Mouse (Mus musculus): Measurements from ENCODE around the gene Tyrp1. TPM values are rescaled to one million over a fixed set of nuclear protein-coding genes. Genes with fewer than 3 reads are reported as not detected.

Gene Tyrp1
- not detected in 2 replicates for polyA plus RNA-seq (2015; fragmentation: Nextera tagmentation; extraction: Ambion mirVana)

- Histone ChIP-seq H3K4me1 (ENCODE audit: control insufficient read depth, insufficient read depth, low read length) (no peaks in the 10 kb centered on the region), H3K27me3 (replicated peaks; ENCODE audit: control insufficient read depth, insufficient read depth, low read length) (no peaks in the 10 kb centered on the region), H3K4me2 (ENCODE audit: low read depth, low read length) (no peak within 1 kb of the TSS), H3K4me3 (ENCODE audit: low read length) (no peak within 1 kb of the TSS), H3K27ac (ENCODE audit: low read length) (no peak within 1 kb of the TSS), H3K36me3 (ENCODE audit: control insufficient read depth, insufficient read depth, low read length) (no peaks in the 10 kb centered on the region), H3K9me3 (ENCODE audit: control insufficient read depth, low read length) (no peaks in the 10 kb centered on the region), H3K9ac (ENCODE audit: low read depth, low read length) (no peak within 1 kb of the TSS)
- 62% methylated on average over 3 of the region's 3 CpGs for WGBS
- ATAC-seq: no peak
These were observed at the start of gene Tyrp1 for GRCm38 (mm10) chr4:80834050-80834449. TSS of gene Tyrp1 (plus strand) at chr4:80834123.

GRCm38 (mm10) chr4:80788339-80788738, 45.6 kb upstream of the Tyrp1 start:
- no peak overlapping the region for H3K4me3 ChIP-seq (ENCODE audit: low read length)
- no peaks in the 10 kb centered on the region for H3K27me3 ChIP-seq (replicated peaks; ENCODE audit: control insufficient read depth, insufficient read depth, low read length)
- no peaks in the 10 kb centered on the region for H3K4me1 ChIP-seq (ENCODE audit: control insufficient read depth, insufficient read depth, low read length)
- 95% methylated on average over 1 of the region's 1 CpGs for WGBS
- no peak overlapping the region for H3K27ac ChIP-seq (ENCODE audit: low read length)
- no peaks in the 10 kb centered on the region for H3K9me3 ChIP-seq (ENCODE audit: control insufficient read depth, low read length)
- no peak for ATAC-seq
- H3K36me3 ChIP-seq (ENCODE audit: control insufficient read depth, insufficient read depth, low read length): no peaks in the 10 kb centered on the region
- no peak overlapping the region for H3K9ac ChIP-seq (ENCODE audit: low read depth, low read length)
- H3K4me2 ChIP-seq (ENCODE audit: low read depth, low read length): no peak overlapping the region

- Histone ChIP-seq H3K27me3 (replicated peaks; ENCODE audit: control insufficient read depth, insufficient read depth, low read length) (no peaks in the 10 kb centered on the region), H3K4me1 (ENCODE audit: control insufficient read depth, insufficient read depth, low read length) (no peaks in the 10 kb centered on the region), H3K27ac (ENCODE audit: low read length) (no peak overlapping the region), H3K4me2 (ENCODE audit: low read depth, low read length) (no peak overlapping the region), H3K4me3 (ENCODE audit: low read length) (no peak overlapping the region), H3K36me3 (ENCODE audit: control insufficient read depth, insufficient read depth, low read length) (no peaks in the 10 kb centered on the region), H3K9me3 (ENCODE audit: control insufficient read depth, low read length) (no peaks in the 10 kb centered on the region), H3K9ac (ENCODE audit: low read depth, low read length) (no peak overlapping the region)
- ATAC-seq: no peak
These were observed 14.4 kb upstream of the Tyrp1 start for GRCm38 (mm10) chr4:80819511-80819910.

DNA sequence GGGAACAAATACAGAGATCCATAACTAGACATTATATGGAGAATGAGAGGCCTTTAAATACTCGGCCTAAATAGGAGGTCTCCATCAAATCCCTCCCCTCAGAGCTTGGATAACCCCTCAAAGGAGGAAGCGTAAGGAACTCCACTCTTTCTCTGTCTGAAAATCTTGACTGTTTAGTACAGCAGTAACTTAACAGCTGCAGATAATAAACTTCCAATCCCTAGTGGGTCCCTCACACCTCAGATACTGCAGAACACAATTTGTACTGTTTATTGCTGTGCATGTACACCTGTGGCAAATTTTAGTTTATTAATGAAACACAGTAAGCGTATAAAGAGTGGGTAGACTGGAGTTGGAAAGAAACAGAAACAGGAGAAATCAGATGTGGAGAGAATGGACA, 12.0 kb upstream of the Tyrp1 start:
- WGBS: 76% methylated on average over 3 of the region's 3 CpGs

GRCm38 (mm10) chr4:80828232-80828631, 5.7 kb upstream of the Tyrp1 start:
- WGBS: 41% methylated on average over 2 of the region's 2 CpGs
- Histone ChIP-seq H3K36me3 (ENCODE audit: control insufficient read depth, insufficient read depth, low read length) (no peaks in the 10 kb centered on the region), H3K4me1 (ENCODE audit: control insufficient read depth, insufficient read depth, low read length) (no peaks in the 10 kb centered on the region), H3K4me2 (ENCODE audit: low read depth, low read length) (no peak overlapping the region), H3K9me3 (ENCODE audit: control insufficient read depth, low read length) (no peaks in the 10 kb centered on the region), H3K27me3 (replicated peaks; ENCODE audit: control insufficient read depth, insufficient read depth, low read length) (no peaks in the 10 kb centered on the region), H3K27ac (ENCODE audit: low read length) (no peak overlapping the region), H3K4me3 (ENCODE audit: low read length) (no peak overlapping the region), H3K9ac (ENCODE audit: low read depth, low read length) (no peak overlapping the region)
- no peak for ATAC-seq

More for the DNA sequence above, 12.0 kb upstream of the Tyrp1 start:
- H3K27me3 ChIP-seq (replicated peaks; ENCODE audit: control insufficient read depth, insufficient read depth, low read length): no peaks in the 10 kb centered on the region
- H3K9ac ChIP-seq (ENCODE audit: low read depth, low read length): no peak overlapping the region
- ATAC-seq: no peak
- H3K36me3 ChIP-seq (ENCODE audit: control insufficient read depth, insufficient read depth, low read length): no peaks in the 10 kb centered on the region
- H3K4me2 ChIP-seq (ENCODE audit: low read depth, low read length): no peak overlapping the region
- H3K4me3 ChIP-seq (ENCODE audit: low read length): no peak overlapping the region
- no peak overlapping the region for H3K27ac ChIP-seq (ENCODE audit: low read length)
- H3K9me3 ChIP-seq (ENCODE audit: control insufficient read depth, low read length): no peaks in the 10 kb centered on the region
- no peaks in the 10 kb centered on the region for H3K4me1 ChIP-seq (ENCODE audit: control insufficient read depth, insufficient read depth, low read length)

- H3K9ac ChIP-seq (ENCODE audit: low read depth, low read length): no peak overlapping the region
- ATAC-seq: no peak
- no peak overlapping the region for H3K4me2 ChIP-seq (ENCODE audit: low read depth, low read length)
- no peaks in the 10 kb centered on the region for H3K4me1 ChIP-seq (ENCODE audit: control insufficient read depth, insufficient read depth, low read length)
- WGBS: 62% methylated on average over 4 of the region's 4 CpGs
- no peaks in the 10 kb centered on the region for H3K9me3 ChIP-seq (ENCODE audit: control insufficient read depth, low read length)
- no peaks in the 10 kb centered on the region for H3K36me3 ChIP-seq (ENCODE audit: control insufficient read depth, insufficient read depth, low read length)
- H3K27ac ChIP-seq (ENCODE audit: low read length): no peak overlapping the region
- no peaks in the 10 kb centered on the region for H3K27me3 ChIP-seq (replicated peaks; ENCODE audit: control insufficient read depth, insufficient read depth, low read length)
- no peak overlapping the region for H3K4me3 ChIP-seq (ENCODE audit: low read length)
These were observed 5.4 kb downstream of the Tyrp1 start for GRCm38 (mm10) chr4:80839317-80839716.

DNA sequence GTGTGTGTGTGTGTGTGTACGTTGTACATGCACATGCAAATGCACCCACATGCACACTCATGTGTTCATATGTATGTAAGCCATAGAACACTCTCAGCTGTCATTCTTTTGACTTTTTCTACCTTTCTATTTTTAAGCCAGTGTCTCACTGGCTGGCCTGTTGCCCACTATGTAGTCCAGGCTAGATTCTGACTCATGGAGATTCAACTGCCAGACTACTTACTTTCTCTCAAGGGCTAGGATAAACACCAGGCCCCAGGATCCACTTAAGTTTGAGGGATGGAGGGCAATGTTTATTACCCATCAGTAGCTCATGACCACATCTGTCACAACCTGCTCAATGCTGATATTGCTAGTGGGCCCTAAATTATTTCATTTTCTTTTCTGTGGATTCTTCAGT, 8.1 kb downstream of the Tyrp1 start:
- Histone ChIP-seq H3K4me2 (ENCODE audit: low read depth, low read length) (no peak overlapping the region), H3K36me3 (ENCODE audit: control insufficient read depth, insufficient read depth, low read length) (no peaks in the 10 kb centered on the region), H3K27ac (ENCODE audit: low read length) (no peak overlapping the region), H3K27me3 (replicated peaks; ENCODE audit: control insufficient read depth, insufficient read depth, low read length) (no peaks in the 10 kb centered on the region), H3K9ac (ENCODE audit: low read depth, low read length) (no peak overlapping the region), H3K9me3 (ENCODE audit: control insufficient read depth, low read length) (no peaks in the 10 kb centered on the region), H3K4me1 (ENCODE audit: control insufficient read depth, insufficient read depth, low read length) (no peaks in the 10 kb centered on the region), H3K4me3 (ENCODE audit: low read length) (no peak overlapping the region)
- ATAC-seq: no peak
- WGBS: 77% methylated on average over 1 of the region's 1 CpGs

- Histone ChIP-seq H3K27ac (ENCODE audit: low read length) (no peak overlapping the region), H3K9me3 (ENCODE audit: control insufficient read depth, low read length) (no peaks in the 10 kb centered on the region), H3K9ac (ENCODE audit: low read depth, low read length) (no peak overlapping the region), H3K4me2 (ENCODE audit: low read depth, low read length) (no peak overlapping the region), H3K4me1 (ENCODE audit: control insufficient read depth, insufficient read depth, low read length) (no peaks in the 10 kb centered on the region), H3K36me3 (ENCODE audit: control insufficient read depth, insufficient read depth, low read length) (no peaks in the 10 kb centered on the region), H3K4me3 (ENCODE audit: low read length) (no peak overlapping the region), H3K27me3 (replicated peaks; ENCODE audit: control insufficient read depth, insufficient read depth, low read length) (no peaks in the 10 kb centered on the region)
- no peak for ATAC-seq
These were observed 9.8 kb downstream of the Tyrp1 start for GRCm38 (mm10) chr4:80843752-80844151.

GRCm38 (mm10) chr4:80846052-80846451, 12.1 kb downstream of the Tyrp1 start:
- no peak overlapping the region for H3K27ac ChIP-seq (ENCODE audit: low read length)
- no peaks in the 10 kb centered on the region for H3K27me3 ChIP-seq (replicated peaks; ENCODE audit: control insufficient read depth, insufficient read depth, low read length)
- H3K4me1 ChIP-seq (ENCODE audit: control insufficient read depth, insufficient read depth, low read length): no peaks in the 10 kb centered on the region
- H3K36me3 ChIP-seq (ENCODE audit: control insufficient read depth, insufficient read depth, low read length): no peaks in the 10 kb centered on the region
- H3K9me3 ChIP-seq (ENCODE audit: control insufficient read depth, low read length): no peaks in the 10 kb centered on the region
- no peak for ATAC-seq
- no peak overlapping the region for H3K9ac ChIP-seq (ENCODE audit: low read depth, low read length)
- 68% methylated on average over 3 of the region's 3 CpGs for WGBS
- H3K4me3 ChIP-seq (ENCODE audit: low read length): no peak overlapping the region
- H3K4me2 ChIP-seq (ENCODE audit: low read depth, low read length): no peak overlapping the region

DNA sequence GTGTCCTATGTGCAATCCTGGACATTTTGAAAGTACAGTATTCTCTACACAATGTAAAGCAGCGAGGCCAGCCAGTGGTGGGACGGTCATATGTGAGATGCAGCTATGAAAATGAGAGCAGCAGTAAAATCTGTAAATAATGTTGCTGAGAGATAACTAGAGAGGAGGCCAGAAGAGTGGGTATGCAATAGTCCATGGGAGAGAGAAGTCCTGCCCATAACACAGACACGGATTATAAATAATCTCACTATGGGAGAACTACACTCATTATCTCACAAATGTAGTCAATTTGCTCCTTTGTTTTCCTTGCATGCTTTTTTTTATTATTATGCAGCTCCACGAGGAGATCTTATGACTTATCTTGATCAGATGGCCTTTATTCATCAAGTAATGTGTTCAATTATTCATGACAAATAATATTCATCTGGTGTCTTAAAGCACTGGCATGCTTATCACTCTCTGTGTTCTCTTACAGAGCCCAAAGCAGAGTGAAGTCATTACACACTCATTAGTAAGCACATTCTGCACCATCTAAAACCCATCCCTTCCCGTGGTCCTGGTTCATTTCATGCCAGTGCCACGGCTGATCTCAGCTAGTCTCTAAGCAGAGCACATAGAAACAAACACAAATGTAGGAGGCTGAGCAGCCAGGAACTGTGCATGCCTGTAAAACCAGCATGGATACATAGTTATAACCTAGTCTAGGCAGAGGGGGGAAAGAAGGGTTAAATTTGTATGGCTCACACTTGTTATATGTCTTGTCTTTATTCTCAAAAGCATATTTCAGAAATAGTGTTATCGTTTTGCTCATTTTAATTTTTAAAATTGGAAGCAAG, 18.9 kb downstream of the Tyrp1 start:
- WGBS: 76% methylated on average over 7 of the region's 7 CpGs
- Histone ChIP-seq H3K27ac (ENCODE audit: low read length) (no peak overlapping the region), H3K4me3 (ENCODE audit: low read length) (no peak overlapping the region), H3K9me3 (ENCODE audit: control insufficient read depth, low read length) (no peaks in the 10 kb centered on the region), H3K4me2 (ENCODE audit: low read depth, low read length) (no peak overlapping the region), H3K36me3 (ENCODE audit: control insufficient read depth, insufficient read depth, low read length) (no peaks in the 10 kb centered on the region), H3K27me3 (replicated peaks; ENCODE audit: control insufficient read depth, insufficient read depth, low read length) (no peaks in the 10 kb centered on the region), H3K9ac (ENCODE audit: low read depth, low read length) (no peak overlapping the region), H3K4me1 (ENCODE audit: control insufficient read depth, insufficient read depth, low read length) (no peaks in the 10 kb centered on the region)
- no peak for ATAC-seq
